Mouse (Mus musculus) heart, postnatal 0 days (tissue): ENCODE data around the gene Sec22c.

Experiments
- CTCF ChIP-seq: IDR thresholded peaks from 2 replicates; pipeline ENCODE4 v1.5.1; 2016; ENCODE audit warnings: antibody characterized with exemption, control low read depth, low read depth
- EP300 ChIP-seq: IDR thresholded peaks from 2 replicates; pipeline ENCODE4 v1.6.1; 2016; ENCODE audit warnings: antibody characterized with exemption, low read depth

GRCm38 (mm10) chr9:121642401-121643181 lies 62.7 kb downstream of the Sec22c start, which contains the start of gene Vipr1:
- no peak for TF ChIP-seq CTCF
- no peak for TF ChIP-seq EP300
